Mouse (Mus musculus) yolk sac, embryonic 10.5 days (tissue): ENCODE measurements around the gene Gbp2.
"Not testable (repeated sequence)": the region's sequence is repeated elsewhere in the genome, so short reads cannot be mapped to it uniquely, and the experiment has no call there.

Experiments used
- DNase-seq: peaks from one replicate; pipeline ENCODE4 v3.0.0-alpha.2; 2017; ENCODE audit warnings: low spot score

Gene Gbp2

DNA sequence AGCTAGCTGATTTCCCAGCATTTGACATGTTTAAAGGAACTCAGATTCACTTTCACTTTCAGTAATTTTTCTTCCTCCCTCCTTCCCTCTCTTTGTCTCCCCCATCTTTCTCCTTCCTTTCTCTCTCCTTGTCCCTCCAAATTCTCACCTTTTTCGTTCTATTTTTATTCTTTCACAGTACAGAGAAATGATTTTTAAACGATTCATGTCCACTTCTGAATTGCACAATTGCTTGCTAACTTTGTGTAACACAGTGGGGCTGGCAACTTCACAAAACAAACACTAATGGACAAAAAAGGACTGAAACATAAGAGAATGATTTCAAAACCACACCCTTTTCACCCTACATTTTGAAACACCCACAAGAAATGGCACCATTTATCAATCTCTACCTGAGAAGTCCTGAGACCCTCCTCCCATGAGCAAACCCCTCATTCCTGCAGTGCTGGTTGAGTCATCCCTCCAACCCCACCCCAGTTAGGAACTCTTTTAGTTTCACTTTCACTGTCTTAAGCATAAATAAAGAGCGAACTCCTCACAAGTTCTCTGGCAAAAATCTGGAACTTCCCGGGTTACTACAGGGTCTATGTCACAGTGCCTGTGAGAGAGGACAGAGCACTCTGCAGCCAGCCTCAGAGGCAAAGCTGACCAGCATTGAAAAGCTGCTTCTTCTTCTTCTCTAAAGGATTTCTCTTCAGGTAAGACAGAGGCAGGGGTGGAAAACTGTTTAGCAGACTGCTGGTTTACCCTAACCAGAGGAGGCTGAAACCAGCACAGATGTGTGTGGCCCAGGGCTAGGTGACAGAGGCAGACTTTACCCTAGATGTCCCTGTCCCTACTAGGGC is at the start of gene Gbp2:
TSS of gene Gbp2 (plus strand) at position 492 of the 845 bp plus-strand sequence.
- DNase-seq, result no peak

- DNase-seq, result no peak
Observed at GRCm38 (mm10) chr3:142570738-142571137, 49.7 kb upstream of the Gbp2 start.

GRCm38 (mm10) chr3:142577108-142577507 is 43.3 kb upstream of the Gbp2 start:
- no peak for DNase-seq

DNA sequence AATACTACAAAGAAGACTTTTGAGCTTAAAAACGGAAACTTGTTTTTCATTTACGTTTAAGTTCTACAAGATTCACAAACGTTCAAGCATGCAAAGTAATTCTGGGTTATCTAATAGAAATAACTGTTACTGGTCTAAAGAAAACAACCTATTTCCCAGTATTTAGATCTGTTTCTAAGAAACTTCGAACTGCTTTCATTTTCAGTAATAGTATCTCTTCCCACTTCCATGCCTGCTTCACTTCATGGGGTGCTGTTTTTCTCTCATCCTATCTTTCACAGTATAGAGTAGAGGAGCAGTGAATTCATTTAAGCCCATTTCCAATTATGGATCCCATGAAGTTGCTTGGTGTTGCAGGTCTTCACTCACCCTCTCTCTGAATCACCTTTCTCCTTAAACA is 42.1 kb upstream of the Gbp2 start:
- DNase-seq, result no peak

DNA sequence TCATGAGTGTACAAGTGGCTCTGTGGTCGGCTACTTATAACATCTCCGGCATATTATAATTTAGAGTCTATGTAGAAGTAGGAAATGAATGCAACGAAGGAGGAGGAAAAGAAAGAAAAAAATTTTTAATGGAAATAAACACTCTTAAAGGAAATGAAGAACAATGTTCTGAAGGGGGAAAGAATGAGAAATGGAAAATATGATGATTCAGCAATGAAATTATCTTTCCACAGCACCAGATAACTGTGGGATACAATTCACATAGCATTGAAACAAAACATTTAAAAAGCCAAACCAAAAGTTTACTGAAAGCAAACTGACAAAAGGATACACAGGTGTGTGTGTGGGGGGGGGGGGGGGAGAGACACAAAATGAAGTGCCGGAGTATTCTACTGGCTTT is 37.3 kb upstream of the Gbp2 start:
- no peak for DNase-seq

DNA sequence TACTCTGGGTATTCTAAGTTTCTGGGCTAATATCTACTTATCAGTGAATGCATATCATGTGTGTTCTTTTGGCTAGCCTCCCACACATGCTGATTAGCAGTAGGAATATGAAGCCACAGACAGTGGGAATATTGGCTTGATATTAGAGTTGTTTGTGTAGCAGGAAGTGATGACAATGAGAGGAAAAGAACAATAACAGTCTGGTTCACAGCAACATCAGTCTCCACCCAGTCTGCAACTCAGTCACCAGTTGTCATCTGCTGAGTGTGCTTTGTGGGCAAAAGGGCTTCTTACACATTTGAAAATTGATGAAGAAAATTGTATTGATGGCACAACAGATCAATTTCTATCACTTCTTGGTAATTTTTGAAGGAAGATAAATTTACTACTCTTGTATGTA is 33.0 kb upstream of the Gbp2 start:
- DNase-seq, result no peak

- no peak for DNase-seq
Observed at GRCm38 (mm10) chr3:142588888-142589287, 31.5 kb upstream of the Gbp2 start.

DNA sequence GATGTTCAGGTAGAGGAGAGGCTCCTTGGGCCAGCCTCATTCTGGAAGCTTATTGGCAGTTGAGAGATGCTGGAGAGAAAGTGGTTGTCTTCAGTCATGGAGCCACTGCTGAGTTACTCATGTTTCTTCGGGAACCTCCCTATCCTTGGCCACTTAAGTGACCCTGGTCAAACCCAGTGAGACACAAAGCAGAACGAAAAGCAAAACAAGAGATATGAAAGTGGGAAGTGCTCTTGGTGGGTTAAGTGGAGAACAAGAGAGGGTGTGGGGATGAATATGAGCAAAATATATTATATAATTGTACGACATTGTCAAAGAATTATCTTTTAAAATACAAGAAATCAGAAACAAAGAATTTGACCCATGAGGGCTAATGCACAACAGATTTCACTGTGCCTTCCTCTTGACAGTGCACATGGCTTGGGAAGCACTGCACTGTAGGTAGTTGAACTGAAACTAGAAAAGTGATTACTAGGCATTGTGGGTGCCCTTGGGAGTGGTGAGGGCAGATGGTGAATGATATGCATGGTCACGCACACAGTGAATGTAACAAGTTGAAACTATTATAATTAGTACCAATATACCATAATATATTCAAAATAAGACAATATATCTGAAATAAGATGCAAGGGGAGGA is 29.9 kb upstream of the Gbp2 start:
- DNase-seq, result no peak

GRCm38 (mm10) chr3:142594547-142594946 is 25.9 kb upstream of the Gbp2 start, which contains the start of gene Gbp2b:
TSS of gene Gbp2b (plus strand) at chr3:142594847.
- no peak for DNase-seq

DNA sequence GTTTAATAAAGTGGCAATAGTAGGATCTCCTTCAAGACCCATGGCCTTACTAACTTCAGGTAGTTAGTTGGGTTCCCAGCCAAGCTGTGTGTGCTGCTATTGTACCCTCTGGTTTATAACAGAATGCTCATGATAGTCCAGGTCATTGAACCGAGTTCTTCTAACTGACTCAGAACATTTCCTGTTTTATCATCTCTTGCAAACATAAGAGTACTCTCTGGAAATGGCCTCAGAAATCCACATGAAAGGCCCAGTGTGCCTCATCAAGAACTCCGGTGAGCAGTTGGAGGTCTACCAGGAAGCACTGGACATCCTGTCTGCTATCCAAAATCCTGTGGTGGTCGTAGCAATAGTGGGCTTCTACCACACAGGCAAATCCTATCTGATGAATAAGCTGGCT is 22.5 kb upstream of the Gbp2 start:
- DNase-seq, result no peak

DNA sequence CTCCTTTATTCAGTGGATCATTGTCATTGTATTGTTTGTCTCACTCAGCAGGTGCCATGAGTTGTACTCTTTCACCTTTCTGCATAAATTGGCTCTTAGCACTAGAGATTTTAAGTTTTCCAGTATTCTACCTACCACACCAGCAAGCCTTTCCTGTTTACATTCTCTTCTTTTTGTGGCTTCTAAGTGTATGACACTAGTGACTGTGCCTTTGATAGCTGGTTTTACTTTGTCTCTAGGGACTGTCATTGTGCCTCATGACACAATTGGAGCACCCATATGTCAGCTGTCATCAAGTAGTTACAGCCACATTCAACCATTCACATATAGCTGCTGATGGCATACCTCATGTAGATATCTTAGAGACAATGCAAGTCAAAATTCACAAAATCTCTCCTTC is 18.7 kb upstream of the Gbp2 start:
- no peak for DNase-seq

DNA sequence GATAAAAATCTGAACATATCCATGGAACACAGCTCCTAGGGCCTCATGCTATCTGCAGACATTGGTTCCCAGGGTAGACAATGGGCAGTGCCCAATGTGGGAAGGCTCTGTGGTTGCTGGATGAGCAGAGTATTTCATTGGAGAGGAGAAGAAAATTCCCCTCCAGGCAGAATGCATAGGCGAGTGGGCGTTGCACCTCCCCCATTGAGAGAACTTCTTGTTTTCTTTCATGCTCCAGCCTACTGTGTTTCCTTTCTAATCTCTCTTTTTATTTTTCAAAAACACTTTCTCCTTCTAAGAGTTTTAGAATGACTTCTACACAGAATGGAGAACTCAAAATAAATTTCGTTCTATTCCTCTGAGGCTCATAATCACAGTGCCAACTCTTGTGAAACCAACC is 1.7 kb upstream of the Gbp2 start:
- DNase-seq, result no peak

DNA sequence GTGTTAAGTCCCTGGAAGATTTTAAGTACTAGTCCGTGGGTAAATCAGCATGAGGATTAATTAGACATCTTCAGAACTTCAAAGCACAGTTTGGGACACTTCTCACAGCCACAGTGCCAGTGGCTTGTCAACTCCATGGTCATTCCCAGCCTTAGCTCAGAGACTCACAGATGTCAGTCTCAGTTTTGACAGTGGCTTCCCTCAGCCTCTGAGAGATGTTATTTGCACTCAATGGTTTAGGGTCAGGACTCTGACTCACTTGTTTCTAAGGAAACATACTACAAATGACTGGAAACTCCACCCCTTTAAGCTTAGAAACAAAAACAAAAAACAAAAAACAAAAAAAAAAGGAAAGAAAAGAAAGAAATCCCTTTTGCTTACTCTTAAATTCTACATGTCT is 796 bp upstream of the Gbp2 start:
- DNase-seq, result no peak

- no peak for DNase-seq
Observed at GRCm38 (mm10) chr3:142620956-142621562, 657 bp downstream of the Gbp2 start.

- DNase-seq, result no peak
Observed at GRCm38 (mm10) chr3:142630385-142630784, 10.0 kb downstream of the Gbp2 start.

DNA sequence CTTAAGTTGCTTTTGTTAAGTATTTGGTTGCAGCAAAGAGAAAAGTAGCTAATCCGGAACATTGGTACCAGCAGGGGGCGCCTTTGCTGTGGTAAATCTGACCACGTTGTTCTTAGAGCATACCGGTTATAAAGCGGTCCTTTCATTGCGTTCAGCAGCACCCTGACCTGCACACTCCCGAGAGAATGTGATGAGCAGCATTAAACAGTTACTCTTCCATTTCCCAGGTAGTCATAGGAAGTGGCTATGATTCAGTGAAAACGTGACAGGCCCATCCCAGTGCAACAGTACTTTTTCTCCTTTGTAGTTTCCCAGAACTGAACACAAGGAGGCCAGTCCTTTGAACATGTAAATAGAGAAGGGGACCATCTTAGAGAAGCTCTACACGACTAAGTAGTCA is 19.8 kb downstream of the Gbp2 start:
- peak; percentile 43 for DNase-seq

DNA sequence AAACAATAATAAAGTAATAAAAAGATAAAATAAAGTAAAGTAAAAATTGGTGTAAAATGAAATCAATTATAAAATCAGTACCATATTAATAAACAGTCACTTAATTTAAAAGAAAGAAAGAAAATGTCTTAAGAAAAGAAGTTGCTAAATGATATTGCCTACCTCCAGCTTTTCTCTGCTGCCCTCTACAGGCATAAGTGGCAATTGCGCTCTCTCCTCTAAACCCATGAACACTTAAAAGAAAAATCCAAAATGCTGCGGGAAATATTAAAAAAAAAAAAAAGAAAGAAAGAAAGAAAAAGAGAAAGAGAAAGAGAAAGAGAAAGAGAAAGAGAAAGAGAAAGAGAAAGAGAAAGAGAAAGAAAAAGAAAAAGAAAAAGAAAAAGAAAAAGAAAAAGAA is 25.5 kb downstream of the Gbp2 start:
- DNase-seq, result peak; percentile 11

GRCm38 (mm10) chr3:142647836-142648235 is 27.4 kb downstream of the Gbp2 start:
- DNase-seq, result not testable (repeated sequence)

DNA sequence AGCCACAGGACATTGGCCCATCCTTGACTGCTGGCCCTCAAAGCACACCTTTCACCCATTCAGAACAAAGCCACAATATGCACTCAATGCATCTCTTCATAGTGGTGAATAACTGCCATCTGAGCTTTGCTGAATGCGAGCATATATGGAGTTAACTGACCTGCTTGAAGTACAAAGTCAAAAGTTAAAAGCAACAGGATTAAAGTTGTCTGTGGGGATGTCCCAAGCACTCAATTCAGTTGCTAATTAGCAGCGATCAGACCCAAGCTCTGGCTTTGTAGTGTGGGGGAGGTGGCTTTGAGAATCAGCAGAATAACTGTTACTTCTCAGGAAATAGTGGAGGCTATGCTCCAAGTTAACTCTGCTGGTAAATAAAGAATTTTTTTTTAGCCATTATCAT is 29.8 kb downstream of the Gbp2 start:
- DNase-seq, result no peak

DNA sequence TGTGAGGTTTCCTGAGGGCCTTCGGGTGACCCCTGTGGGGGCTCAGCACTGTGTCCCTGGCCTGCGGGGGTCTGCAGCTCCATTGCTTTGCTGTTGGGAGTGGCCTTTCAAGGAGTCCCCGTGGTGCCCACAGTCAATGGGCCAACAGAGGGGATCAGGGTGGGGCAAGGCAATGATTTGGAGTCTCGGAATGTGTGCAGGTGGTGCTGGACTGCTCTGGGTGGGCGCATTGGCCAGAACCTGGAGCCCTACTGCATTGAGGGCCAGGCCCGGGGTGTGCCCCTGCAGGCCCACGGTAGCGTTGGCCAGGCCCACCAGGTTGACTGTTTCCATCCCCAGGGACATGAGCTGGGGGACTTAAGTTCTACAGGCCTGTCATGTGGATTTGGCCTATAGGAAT is 44.3 kb downstream of the Gbp2 start:
- DNase-seq, result no peak

GRCm38 (mm10) chr3:142674607-142675006 is 54.2 kb downstream of the Gbp2 start:
- DNase-seq, result no peak
